9 mouse cellular contexts compared by ENCODE assay signal in the genomic region with DNA sequence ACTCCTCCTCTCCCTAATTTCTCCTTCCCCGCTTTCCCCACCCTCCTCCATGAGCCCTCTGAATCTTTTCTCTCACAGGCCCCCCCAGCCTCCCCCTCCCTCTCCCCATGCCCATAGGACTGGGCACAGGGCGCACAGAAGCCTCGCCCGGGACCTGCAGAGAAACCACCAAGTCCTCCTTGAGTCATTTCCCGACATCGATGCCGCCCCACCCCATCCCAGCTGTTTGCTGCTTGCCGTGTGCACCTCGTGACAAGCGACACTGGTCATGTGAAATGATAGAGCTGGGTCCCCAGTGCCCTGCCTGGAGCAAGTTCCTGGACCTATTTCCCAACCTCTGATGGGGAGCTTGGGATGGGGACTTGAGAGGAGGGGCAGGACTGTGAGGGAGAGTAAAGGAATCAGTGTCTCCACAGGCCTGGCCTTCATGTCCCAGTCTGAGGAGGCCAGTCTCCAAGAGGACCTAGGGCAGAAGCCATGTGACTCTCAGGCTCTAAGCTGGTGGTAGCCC. TPM values are rescaled to one million over a fixed set of nuclear protein-coding genes. Genes with fewer than 3 reads are reported as not detected.
A peak's percentile ranks its signal among the peaks of the same experiment; 100 is the strongest.
DNase-seq lines count a peak whose midpoint lies in the region; ATAC-seq lines count a peak whose summit lies in the region.
"Had no signal": no experiment of that assay in that cellular context is flagged by ENCODE, and none has a peak within 500 bp of the region (broad histone marks: within the 10 kb centered on the region; RNA-seq: fewer than 3 reads in every experiment).

No protein-coding gene starts in this region.

- peaks cover 5% of the 10 kb centered on the region for H3K4me1 ChIP-seq in embryonic facial prominence, embryonic 11.5 days (ENCODE audit: control insufficient read depth, insufficient read depth, low read length)
- peaks cover 25% of the 10 kb centered on the region for H3K4me1 ChIP-seq in heart, embryonic 11.5 days (ENCODE audit: control insufficient read depth, insufficient read depth, low read length)
- peaks cover 13% of the 10 kb centered on the region for H3K4me1 ChIP-seq in kidney, embryonic 16.5 days (ENCODE audit: insufficient read depth, low read length)
- peaks cover 28% of the 10 kb centered on the region for H3K4me1 ChIP-seq in midbrain, embryonic 12.5 days

- H3K27me3 ChIP-seq in embryonic facial prominence, embryonic 11.5 days (ENCODE audit: control insufficient read depth, insufficient read depth, low read length), result no peaks in the 10 kb centered on the region
- no peaks in the 10 kb centered on the region for H3K27me3 ChIP-seq in heart, embryonic 11.5 days (ENCODE audit: control insufficient read depth, insufficient read depth, low read length)
- no peaks in the 10 kb centered on the region for H3K27me3 ChIP-seq in kidney, embryonic 16.5 days (ENCODE audit: insufficient read depth, low read length)
- H3K27me3 ChIP-seq in midbrain, embryonic 12.5 days, result no peaks in the 10 kb centered on the region

- no peaks in the 10 kb centered on the region for H3K36me3 ChIP-seq in embryonic facial prominence, embryonic 11.5 days (replicated peaks; ENCODE audit: control insufficient read depth, insufficient read depth, low read depth, low read length)
- H3K36me3 ChIP-seq in heart, embryonic 11.5 days (ENCODE audit: control insufficient read depth, insufficient read depth, low read length), result peaks cover 7% of the 10 kb centered on the region
- H3K36me3 ChIP-seq in kidney, embryonic 16.5 days (ENCODE audit: insufficient read depth, low read length), result peaks cover 6% of the 10 kb centered on the region; the same call in 1 of the 2 replicates
- 0 out of 2 replicates have a peak, but pooled peaks cover 5% of the 10 kb centered on the region for H3K36me3 ChIP-seq in midbrain, embryonic 12.5 days

- 34% methylated on average over 10 of the region's 10 CpGs for WGBS in embryonic facial prominence, embryonic 11.5 days
- WGBS in heart, embryonic 11.5 days (ENCODE audit: insufficient replicate concordance), result 69% methylated on average over 10 of the region's 10 CpGs
- 66% methylated on average over 10 of the region's 10 CpGs for WGBS in kidney, embryonic 16.5 days
- WGBS in midbrain, embryonic 12.5 days, result 67% methylated on average over 10 of the region's 10 CpGs

- H3K4me2 ChIP-seq in embryonic facial prominence, embryonic 11.5 days (ENCODE audit: low read depth, low read length), result no peak overlapping the region
- H3K4me2 ChIP-seq in heart, embryonic 11.5 days, result no peak overlapping the region
- no peak overlapping the region for H3K4me2 ChIP-seq in kidney, embryonic 16.5 days (replicated peaks; ENCODE audit: low read depth, low read length)
- H3K4me2 ChIP-seq in midbrain, embryonic 12.5 days (replicated peaks), result no peak overlapping the region

- H3K4me3 ChIP-seq in embryonic facial prominence, embryonic 11.5 days (ENCODE audit: low read depth, low read length), result no peak overlapping the region
- H3K4me3 ChIP-seq in heart, embryonic 11.5 days (ENCODE audit: low read depth, low read length), result no peak overlapping the region
- H3K4me3 ChIP-seq in kidney, embryonic 16.5 days (ENCODE audit: low read length), result no peak overlapping the region
- H3K4me3 ChIP-seq in midbrain, embryonic 12.5 days, result no peak overlapping the region

- 0 out of 2 replicates have a peak, but pooled peaks have one; percentile 16 for ATAC-seq in embryonic facial prominence, embryonic 11.5 days (replicated peaks; ENCODE audit: insufficient number of reproducible peaks, low FRiP score, low TSS enrichment, low read depth)
- no peak for ATAC-seq in heart, embryonic 11.5 days (replicated peaks; ENCODE audit: insufficient number of reproducible peaks, low FRiP score, low TSS enrichment)
- ATAC-seq in kidney, embryonic 16.5 days (ENCODE audit: low FRiP score, low TSS enrichment), result peak; percentile 25; the same call in 1 of the 2 replicates
- peak; percentile 40; the same call in 1 of the 2 replicates for ATAC-seq in midbrain, embryonic 12.5 days (ENCODE audit: low FRiP score, low read depth)

- no peak overlapping the region; the same call in 1 of the 2 replicates for H3K9ac ChIP-seq in embryonic facial prominence, embryonic 11.5 days (replicated peaks; ENCODE audit: low read length)
- H3K9ac ChIP-seq in heart, embryonic 11.5 days (ENCODE audit: low read depth, low read length), result no peak overlapping the region
- H3K9ac ChIP-seq in kidney, embryonic 16.5 days (replicated peaks; ENCODE audit: low read length), result no peak overlapping the region
- no peak overlapping the region for H3K9ac ChIP-seq in midbrain, embryonic 12.5 days (replicated peaks)
- H3K9ac ChIP-seq: liver, embryonic 14.5 days had no signal

- DNase-seq in layer of hippocampus, adult 9-11 months, result peak; percentile 52
- no peak for DNase-seq in layer of hippocampus, adult 9-10 months (ENCODE audit: low spot score)
- peak; percentile 12 for DNase-seq in embryonic facial prominence, embryonic 11.5 days (ENCODE audit: low spot score)
- DNase-seq in thymus, postnatal 25 days, result peak; percentile 16
- DNase-seq in left cerebral cortex, postnatal 4 days, result no peak

- no peaks in the 10 kb centered on the region for H3K9me3 ChIP-seq in embryonic facial prominence, embryonic 11.5 days (replicated peaks; ENCODE audit: control insufficient read depth, low read length)
- H3K9me3 ChIP-seq in heart, embryonic 11.5 days (replicated peaks; ENCODE audit: control insufficient read depth, low read length), result no peaks in the 10 kb centered on the region
- no peaks in the 10 kb centered on the region; the same call in 1 of the 2 replicates for H3K9me3 ChIP-seq in kidney, embryonic 16.5 days (ENCODE audit: low read length)
- H3K9me3 ChIP-seq in midbrain, embryonic 12.5 days, result no peaks in the 10 kb centered on the region

- peak overlapping the region; percentile 58 for H3K27ac ChIP-seq in embryonic facial prominence, embryonic 11.5 days (replicated peaks; ENCODE audit: low read depth, low read length)
- peak overlapping the region; percentile 77 for H3K27ac ChIP-seq in heart, embryonic 11.5 days (ENCODE audit: low read depth, low read length)
- H3K27ac ChIP-seq in kidney, embryonic 16.5 days (ENCODE audit: low read length), result no peak overlapping the region
- H3K27ac ChIP-seq in midbrain, embryonic 12.5 days (replicated peaks), result peak overlapping the region; percentile 77
- H3K27ac ChIP-seq: liver, embryonic 14.5 days had no signal

- intact Hi-C loops in left cerebral cortex, postnatal 4 days (cut with DNase I), result no loop called here

RNA-seq across cellular contexts. Expression of a gene that starts 53.4 kb away (rescaled TPM):
- 20.7 and 21.8 TPM in 2 replicates for polyA plus RNA-seq in embryonic facial prominence, embryonic 11.5 days (2014; fragmentation: Nextera tagmentation; extraction: Ambion mirVana)
- 26.3 and 36.3 TPM in 2 replicates for polyA plus RNA-seq in heart, embryonic 11.5 days (2014; fragmentation: Nextera tagmentation; extraction: Ambion mirVana)
- polyA plus RNA-seq in kidney, embryonic 16.5 days (2015; fragmentation: Nextera tagmentation; extraction: Ambion mirVana), result 23.8 and 28.2 TPM in 2 replicates
- polyA plus RNA-seq in midbrain, embryonic 12.5 days (2016; fragmentation: Nextera tagmentation; extraction: Ambion mirVana), result 22.7 and 23.7 TPM in 2 replicates
- total RNA-seq in left cerebral cortex, postnatal 4 days (2021), result 10 to 100 TPM; 46.4 to 49.1 TPM

Comparison
In these comparisons a context has a peak if more than half of its experiments do, and no peak if none do; other contexts are left out.
1. DNase-seq: peak in layer of hippocampus, adult 9-11 months (single experiment), embryonic facial prominence, embryonic 11.5 days (single experiment) and thymus, postnatal 25 days (single experiment); none in layer of hippocampus, adult 9-10 months (single experiment) and left cerebral cortex, postnatal 4 days (single experiment).